Mouse (Mus musculus): ENCODE data around the gene Commd1.

Commd1 gene

GRCm38 (mm10) chr11:22893075-22893474, 89.1 kb downstream of the Commd1 start:
- in situ Hi-C loops (cut with MboI, MseI): no loop called here

DNA sequence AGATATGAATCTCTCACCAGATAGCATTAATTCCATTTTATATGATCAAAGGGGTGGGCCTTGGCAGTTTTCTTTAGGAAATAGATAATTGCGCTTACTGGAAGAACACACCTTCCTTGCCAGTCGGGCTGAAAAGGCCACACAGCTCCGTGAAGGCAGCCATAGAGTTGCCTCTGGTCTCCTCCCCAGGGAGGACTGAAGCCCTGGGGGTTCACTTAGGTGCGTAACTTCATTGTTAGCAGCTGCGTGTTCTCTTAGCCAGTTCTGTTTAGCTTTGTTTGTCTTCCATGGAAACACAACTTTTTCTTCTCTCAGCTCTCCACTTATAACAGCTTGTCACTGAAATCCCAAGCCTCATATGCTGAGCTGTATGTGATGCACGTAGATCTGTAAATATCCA, 89.7 kb downstream of the Commd1 start:
- in situ Hi-C loops (cut with MboI, MseI): no loop called here

DNA sequence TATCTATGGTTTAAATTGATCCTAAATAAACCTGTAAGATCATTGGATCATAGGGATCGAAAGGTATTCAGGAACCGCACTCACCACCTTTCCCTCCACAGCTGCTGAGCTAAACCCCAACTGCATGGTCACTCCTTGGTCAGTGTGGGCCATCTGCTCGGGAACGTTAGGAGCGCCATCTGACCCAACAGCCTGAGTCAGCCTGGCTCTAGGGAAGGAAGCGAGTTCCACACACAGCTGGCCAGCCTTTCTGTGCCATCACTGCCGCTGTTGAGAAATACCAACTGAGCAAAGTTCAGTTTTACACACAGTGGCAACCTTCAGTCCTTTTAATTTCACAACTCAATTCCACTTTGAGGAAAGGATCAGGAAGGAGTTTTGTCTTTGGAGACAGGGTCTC, 90.3 kb downstream of the Commd1 start:
- in situ Hi-C loops (cut with MboI, MseI): no loop called here

GRCm38 (mm10) chr11:22891242-22891641, 90.9 kb downstream of the Commd1 start:
- in situ Hi-C loops (cut with MboI, MseI): no loop called here

- in situ Hi-C loops (cut with MboI, MseI): no loop called here
These were observed 93.0 kb downstream of the Commd1 start for GRCm38 (mm10) chr11:22889224-22889623.

GRCm38 (mm10) chr11:22886991-22887390, 95.2 kb downstream of the Commd1 start:
- in situ Hi-C loops (cut with MboI, MseI): no loop called here

DNA sequence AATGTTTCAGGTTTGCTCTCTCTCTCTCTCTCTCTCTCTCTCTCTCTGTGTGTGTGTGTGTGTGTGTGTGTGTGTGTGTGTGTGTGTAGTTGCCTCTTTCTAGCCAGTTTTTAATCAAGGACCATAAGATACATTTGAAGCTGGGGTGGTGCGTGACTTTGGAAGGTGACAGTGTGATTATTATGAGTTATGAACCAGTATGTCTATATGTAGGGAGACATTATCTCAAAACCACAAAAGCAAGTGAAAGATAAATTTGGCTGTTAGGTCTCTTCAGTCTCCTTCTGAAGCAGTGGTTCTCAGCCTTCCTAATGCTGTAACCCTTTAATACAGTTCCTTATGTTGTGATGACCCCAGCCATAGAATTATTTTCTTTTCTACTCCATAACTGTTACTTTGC, 96.8 kb downstream of the Commd1 start:
- in situ Hi-C loops (cut with MboI, MseI): no loop called here

- in situ Hi-C loops (cut with MboI, MseI): no loop called here
These were observed 98.5 kb downstream of the Commd1 start for GRCm38 (mm10) chr11:22883676-22884075.

GRCm38 (mm10) chr11:22882926-22883325, 99.3 kb downstream of the Commd1 start:
- in situ Hi-C loops (cut with MboI, MseI): no loop called here

DNA sequence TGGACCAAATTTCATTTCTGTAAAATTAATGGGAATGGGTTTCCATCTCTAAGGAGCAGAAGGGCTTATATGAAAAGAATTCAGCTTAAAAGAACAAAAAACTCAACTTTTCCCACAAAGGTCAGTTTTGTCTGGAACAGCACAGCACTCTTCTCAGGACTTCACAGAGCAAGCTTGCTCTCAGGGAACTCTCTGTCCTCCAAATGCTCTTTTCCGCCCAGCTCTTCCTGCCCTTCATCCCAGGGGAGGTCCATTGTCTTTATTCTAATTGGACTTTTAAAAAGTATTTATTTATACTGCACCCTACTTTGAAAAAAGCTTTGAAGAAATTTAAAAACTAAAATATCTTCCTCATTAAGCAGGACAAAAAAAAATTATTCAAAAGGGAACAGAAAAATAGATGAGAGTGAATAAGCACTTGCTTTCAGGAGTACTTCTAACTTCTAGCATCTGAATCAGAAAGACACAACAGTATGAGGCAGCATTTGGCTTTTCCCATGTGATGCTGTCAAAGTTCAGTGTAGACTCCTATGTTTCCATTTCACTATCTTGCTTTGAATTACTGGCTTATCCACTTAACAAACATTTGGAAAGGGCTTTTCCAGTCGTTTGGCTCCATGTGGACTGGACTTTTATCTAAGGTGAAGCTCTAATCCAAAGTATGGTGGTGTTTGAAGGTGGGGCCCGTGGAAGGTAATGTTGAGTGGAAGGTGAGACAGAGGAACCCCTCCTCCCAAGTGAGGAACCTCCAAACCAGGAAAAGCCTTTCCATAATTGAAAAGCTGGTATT, 101.6 kb downstream of the Commd1 start:
- in situ Hi-C loops (cut with MboI, MseI): no loop called here

- in situ Hi-C loops (cut with MboI, MseI): no loop called here
These were observed 102.5 kb downstream of the Commd1 start for GRCm38 (mm10) chr11:22879645-22880044.

DNA sequence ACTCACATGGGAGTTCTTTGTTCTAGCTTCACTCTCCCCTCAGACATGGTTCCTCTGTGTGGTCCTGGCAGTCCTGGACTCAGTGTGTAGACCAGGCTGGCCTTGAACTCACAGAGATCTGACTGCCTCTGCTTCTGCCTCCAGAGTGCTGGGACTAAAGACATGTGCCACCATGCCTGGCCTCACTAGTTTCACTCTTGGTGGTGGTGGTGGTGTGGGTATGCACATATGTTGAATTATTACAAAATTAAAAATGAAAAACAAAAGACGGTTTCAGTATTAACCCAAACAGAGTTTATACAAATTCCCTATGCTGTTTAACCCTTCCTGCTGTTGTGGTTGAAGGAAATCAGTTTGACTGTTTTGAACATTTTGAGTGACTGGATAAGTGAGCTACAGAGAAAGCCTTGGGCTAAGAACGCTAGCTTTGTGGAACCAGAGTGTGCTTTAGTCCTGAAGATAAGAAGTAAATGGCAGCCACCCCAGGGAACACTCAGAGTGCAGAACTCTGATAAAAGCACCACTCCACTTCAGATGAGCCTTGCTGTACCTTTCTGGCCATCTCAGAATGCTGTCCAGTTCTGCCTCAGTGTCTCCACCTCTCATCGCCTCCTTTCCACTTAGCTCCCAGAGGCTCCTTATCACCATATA, 105.4 kb downstream of the Commd1 start:
- in situ Hi-C loops (cut with MboI, MseI): no loop called here

DNA sequence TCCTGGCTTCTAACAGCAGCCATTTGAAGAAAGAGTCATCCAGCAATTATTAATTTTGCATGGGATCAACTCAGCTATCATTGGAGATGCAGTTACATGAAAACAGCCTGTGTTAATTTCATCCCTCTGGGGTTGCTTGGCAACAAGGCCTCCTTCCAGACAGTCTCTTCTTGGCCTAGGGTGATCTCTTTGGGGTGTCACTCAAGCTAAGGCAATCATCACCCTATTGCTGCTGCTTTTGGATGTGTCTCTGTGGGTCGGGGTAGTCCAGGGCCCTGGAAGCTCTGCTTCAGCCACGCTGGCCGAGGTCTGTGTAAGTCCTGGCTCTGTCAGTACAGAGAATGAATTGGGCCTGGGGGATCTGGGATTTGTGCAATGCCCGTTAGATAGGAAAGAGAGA, 106.9 kb downstream of the Commd1 start:
- in situ Hi-C loops (cut with MboI, MseI): no loop called here

DNA sequence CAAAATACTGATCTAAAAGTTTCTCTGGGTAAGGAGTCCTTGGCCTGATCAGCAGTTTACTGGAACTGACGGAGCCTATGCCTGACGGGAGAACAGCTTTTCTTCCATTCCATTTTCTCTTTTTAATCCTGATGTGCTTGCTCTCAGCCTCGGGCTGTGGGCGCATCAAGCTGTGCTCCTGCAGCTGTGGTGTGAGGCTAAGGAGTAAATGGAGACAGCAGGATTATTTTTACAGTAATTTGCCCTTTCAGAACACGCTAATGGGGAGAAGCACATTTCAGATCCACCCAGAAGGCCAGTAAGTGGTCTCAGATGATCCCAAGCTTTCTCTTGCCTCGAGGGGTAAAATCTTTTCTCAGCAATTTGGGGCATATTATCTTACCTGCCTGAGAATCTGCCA, 107.4 kb downstream of the Commd1 start:
- in situ Hi-C loops (cut with MboI, MseI): loop anchor here (5.0 to 25.0 kb wide), 4 partner anchors 58 to 388 kb away; partner anchors contain the start of gene Xpo1

DNA sequence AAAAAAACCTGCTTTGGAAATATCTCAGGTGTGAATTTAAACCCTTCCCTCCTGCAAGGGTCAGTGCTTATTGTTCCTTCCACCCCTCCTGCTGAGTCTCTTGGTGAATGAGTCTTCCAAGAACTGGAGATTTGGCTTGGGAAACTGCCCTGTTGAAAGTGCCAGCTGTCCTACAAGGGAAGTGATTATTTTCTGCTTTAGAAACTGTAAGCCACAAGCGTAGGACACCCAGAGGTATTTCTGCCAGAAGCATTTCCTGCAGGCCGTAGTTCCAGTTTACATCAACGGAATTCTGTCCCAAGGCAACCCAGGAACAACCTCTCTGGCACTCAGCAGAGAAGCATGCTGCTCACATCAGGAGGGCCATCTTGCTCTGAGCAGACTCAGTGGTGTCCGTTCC, 108.8 kb downstream of the Commd1 start:
- in situ Hi-C loops (cut with MboI, MseI): loop anchor here (5.0 to 25.0 kb wide), 4 partner anchors 59 to 389 kb away; partner anchors contain the start of gene Xpo1

GRCm38 (mm10) chr11:22872307-22872680, 109.9 kb downstream of the Commd1 start:
- in situ Hi-C loops (cut with MboI, MseI): loop anchor here (5.0 to 25.0 kb wide), 4 partner anchors 60 to 390 kb away; partner anchors contain the start of gene Xpo1

DNA sequence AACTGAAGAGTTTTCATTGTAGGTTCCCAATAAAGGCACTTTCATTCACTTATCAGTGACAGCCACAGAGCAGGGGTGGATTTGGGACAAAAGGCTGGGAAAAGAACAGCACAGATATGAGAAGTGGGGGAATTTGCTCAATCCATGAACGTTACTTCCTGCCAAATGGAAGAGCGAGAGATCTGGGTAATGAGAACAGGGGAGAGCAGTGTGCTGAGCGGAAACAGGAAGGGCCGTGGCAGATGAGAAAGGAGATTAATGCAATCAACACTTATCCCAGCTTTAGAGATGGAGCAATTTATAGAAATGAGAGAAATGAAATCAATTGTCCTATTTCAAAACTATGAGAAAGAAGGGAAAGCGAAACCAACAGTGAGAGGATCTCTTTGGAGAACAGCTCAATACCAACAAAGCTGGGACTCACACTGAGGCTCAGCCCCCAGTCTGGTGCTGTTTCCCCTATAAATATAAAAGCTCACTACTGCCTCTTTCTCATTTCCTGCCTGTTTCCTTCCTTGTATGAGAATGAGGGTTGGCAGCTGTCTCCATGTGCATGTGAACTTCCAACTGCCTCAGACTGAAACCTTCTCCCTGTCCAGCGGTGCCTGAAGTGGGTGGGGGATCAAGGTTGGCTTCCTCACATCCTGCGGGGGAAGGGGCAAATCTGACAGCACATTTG, 110.4 kb downstream of the Commd1 start:
- in situ Hi-C loops (cut with MboI, MseI): loop anchor here (5.0 to 25.0 kb wide), 4 partner anchors 61 to 391 kb away; partner anchors contain the start of gene Xpo1

DNA sequence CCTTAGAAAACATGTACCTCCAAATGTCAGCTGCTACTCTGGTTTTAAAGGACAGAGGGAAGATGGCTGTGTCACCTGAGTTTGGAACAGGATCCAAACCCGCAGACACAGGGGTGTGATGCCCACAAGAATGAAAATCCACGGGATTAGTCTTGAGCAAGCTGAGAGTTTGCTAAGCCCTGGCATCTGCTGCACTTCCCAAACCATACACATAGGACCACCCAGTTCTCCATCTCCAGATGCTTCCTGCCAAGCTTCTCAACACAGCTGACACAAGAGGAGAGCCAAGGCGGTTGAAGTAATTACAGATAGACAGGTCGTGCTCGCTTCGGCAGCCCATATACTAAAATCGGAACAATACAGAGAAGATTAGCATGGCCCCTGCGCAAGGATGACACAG, 113.6 kb downstream of the Commd1 start:
- in situ Hi-C loops (cut with MboI, MseI): loop anchor here (25.0 kb wide), 1 partner anchor 394 kb away; the partner anchor contains the start of gene Xpo1

DNA sequence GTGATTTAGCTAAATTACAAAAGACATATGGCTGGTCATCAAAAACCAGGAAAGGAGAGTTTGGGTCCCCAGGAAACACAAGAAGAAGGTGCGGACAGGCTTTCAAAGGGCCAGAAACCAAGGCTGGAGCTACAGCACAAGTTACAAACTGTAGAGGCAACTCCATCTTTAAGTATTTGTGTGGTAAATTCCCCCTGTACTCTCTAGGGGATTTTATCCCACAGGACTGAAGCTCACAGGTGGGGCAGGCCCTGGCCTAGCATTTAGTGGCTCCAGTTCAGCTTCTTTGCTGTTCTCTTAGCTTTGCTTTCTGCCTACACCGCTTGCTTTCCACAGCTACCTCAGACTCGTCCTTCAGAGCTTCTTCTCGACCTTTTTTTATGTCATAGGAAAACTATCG, 114.5 kb downstream of the Commd1 start:
- in situ Hi-C loops (cut with MboI, MseI): loop anchor here (25.0 kb wide), 1 partner anchor 395 kb away; the partner anchor contains the start of gene Xpo1

GRCm38 (mm10) chr11:22865635-22866246, 116.4 kb downstream of the Commd1 start:
- in situ Hi-C loops (cut with MboI, MseI): loop anchor here (25.0 kb wide), 1 partner anchor 397 kb away; the partner anchor contains the start of gene Xpo1

GRCm38 (mm10) chr11:22864305-22865060, 117.7 kb downstream of the Commd1 start:
- in situ Hi-C loops (cut with MboI, MseI): loop anchor here (5.0 to 25.0 kb wide), 2 partner anchors 227 to 398 kb away; partner anchors contain the start of gene Xpo1

Data from regulatory T cell (primary cell).